Mouse (Mus musculus): ENCODE results near the gene Nufip2. TPM values are rescaled to one million over a fixed set of nuclear protein-coding genes. Genes with fewer than 3 reads are reported as not detected.
A peak's percentile ranks its signal among the peaks of the same experiment; 100 is the strongest.
"Not testable (repeated sequence)": the region's sequence is repeated elsewhere in the genome, so short reads cannot be mapped to it uniquely, and the experiment has no call there.

Nufip2 gene
- total RNA-seq, 2 experiments from 2014 or later = 76.1 to 85.3 TPM

GRCm38 (mm10) chr11:77705920-77706319 lies 20.0 kb downstream of the Nufip2 start:
- DNase-seq (ENCODE audit: low spot score in 2 of 2) = no peak

- no peak for DNase-seq (ENCODE audit: low spot score in 2 of 2)
Measured at GRCm38 (mm10) chr11:77709039-77709438, 23.1 kb downstream of the Nufip2 start.

- DNase-seq (ENCODE audit: low spot score in 2 of 2) = no peak
Measured at GRCm38 (mm10) chr11:77713736-77714135, 27.8 kb downstream of the Nufip2 start.

GRCm38 (mm10) chr11:77719055-77719454 lies 33.1 kb downstream of the Nufip2 start:
- no peak for DNase-seq (ENCODE audit: low spot score in 2 of 2)

GRCm38 (mm10) chr11:77721389-77721788 lies 35.4 kb downstream of the Nufip2 start:
- DNase-seq (ENCODE audit: low spot score in 2 of 2) = no peak

- no peak for DNase-seq (ENCODE audit: low spot score in 2 of 2)
Measured at GRCm38 (mm10) chr11:77724766-77725165, 38.8 kb downstream of the Nufip2 start.

- DNase-seq (ENCODE audit: low spot score in 2 of 2) = no peak
Measured at GRCm38 (mm10) chr11:77725183-77725582, 39.2 kb downstream of the Nufip2 start, which contains the start of gene Cryba1. Gene Cryba1 (minus strand): TSS chr11:77725283.

- DNase-seq (ENCODE audit: low spot score in 2 of 2) = no peak
Measured at GRCm38 (mm10) chr11:77728587-77728986, 42.6 kb downstream of the Nufip2 start.

- peak; percentile 86 to 89 for DNase-seq (ENCODE audit: low spot score in 2 of 2)
Measured at GRCm38 (mm10) chr11:77737289-77737688, 51.3 kb downstream of the Nufip2 start.

- DNase-seq (ENCODE audit: low spot score in 2 of 2) = no peak
Measured at GRCm38 (mm10) chr11:77738555-77738954, 52.6 kb downstream of the Nufip2 start.

GRCm38 (mm10) chr11:77743966-77744365 lies 58.0 kb downstream of the Nufip2 start:
- DNase-seq (ENCODE audit: low spot score in 2 of 2) = peak in 1 of 2 experiments; percentile 37

- DNase-seq (ENCODE audit: low spot score in 2 of 2) = no peak
Measured at GRCm38 (mm10) chr11:77746652-77747051, 60.7 kb downstream of the Nufip2 start.

- not testable (repeated sequence) for DNase-seq (ENCODE audit: low spot score in 2 of 2)
Measured at GRCm38 (mm10) chr11:77747103-77747502, 61.1 kb downstream of the Nufip2 start.

GRCm38 (mm10) chr11:77748996-77749395 lies 63.0 kb downstream of the Nufip2 start:
- DNase-seq (ENCODE audit: low spot score in 2 of 2) = peak in 1 of 2 experiments; percentile 32

GRCm38 (mm10) chr11:77752525-77752924 lies 66.6 kb downstream of the Nufip2 start:
- no peak for DNase-seq (ENCODE audit: low spot score in 2 of 2)

- DNase-seq (ENCODE audit: low spot score in 2 of 2) = no peak
Measured at GRCm38 (mm10) chr11:77753469-77753868, 67.5 kb downstream of the Nufip2 start.

- no peak for DNase-seq (ENCODE audit: low spot score in 2 of 2)
Measured at GRCm38 (mm10) chr11:77760031-77760430, 74.1 kb downstream of the Nufip2 start.

GRCm38 (mm10) chr11:77762783-77763672 lies 77.1 kb downstream of the Nufip2 start, which contains the start of gene Myo18a:
Gene Myo18a (plus strand): TSS chr11:77763246.
- DNase-seq (ENCODE audit: low spot score in 2 of 2) = peak; percentile 84 to 90

GRCm38 (mm10) chr11:77763673-77764340 lies 77.9 kb downstream of the Nufip2 start:
- DNase-seq (ENCODE audit: low spot score in 2 of 2) = peak; percentile 55 to 67

- DNase-seq (ENCODE audit: low spot score in 2 of 2) = peak in 1 of 2 experiments; percentile 24
Measured at GRCm38 (mm10) chr11:77764694-77765458, 78.9 kb downstream of the Nufip2 start.

- no peak for DNase-seq (ENCODE audit: low spot score in 2 of 2)
Measured at GRCm38 (mm10) chr11:77765459-77765777, 79.5 kb downstream of the Nufip2 start.

All from layer of hippocampus, postnatal 10 days (tissue).